Mouse (Mus musculus): ENCODE results near the gene Adcy1. TPM values are rescaled to one million over a fixed set of nuclear protein-coding genes. Genes with fewer than 3 reads are reported as not detected.
"Not testable (repeated sequence)": the region's sequence is repeated elsewhere in the genome, so short reads cannot be mapped to it uniquely, and the experiment has no call there.

The Adcy1 gene
- polyA plus RNA-seq, 1 experiment from 2014 or later: 1.1 TPM

DNA sequence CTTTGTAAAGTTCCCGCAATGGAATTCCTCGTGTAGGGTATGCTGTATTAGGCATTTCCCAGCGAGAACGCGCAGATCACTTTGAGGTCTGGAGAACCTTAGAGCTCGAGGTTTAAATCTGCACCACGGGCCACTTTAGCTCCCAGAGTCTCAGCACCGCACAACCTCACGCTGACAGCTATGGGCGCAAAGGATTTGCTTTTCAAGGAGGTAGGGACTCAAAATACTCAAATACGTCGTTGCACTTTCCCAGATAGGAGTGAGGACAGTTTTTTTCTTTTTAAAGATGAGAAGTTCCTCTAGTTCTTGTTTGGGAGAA lies 151.0 kb downstream of the Adcy1 start:
- H3K36me3 ChIP-seq: peaks cover 7% of the 10 kb centered on the region
- peaks cover 52% of the 10 kb centered on the region for H3K4me1 ChIP-seq
- no peak for ATAC-seq (ENCODE audit: insufficient number of reproducible peaks, low FRiP score, low TSS enrichment, low read depth)
- H3K9me3 ChIP-seq (replicated peaks): no peaks in the 10 kb centered on the region
- no peaks in the 10 kb centered on the region for H3K27me3 ChIP-seq
- peak overlapping the region; percentile 82 for H3K4me2 ChIP-seq (replicated peaks)
- no peak overlapping the region for H3K9ac ChIP-seq
- H3K27ac ChIP-seq (replicated peaks): peak overlapping the region; percentile 86
- H3K4me3 ChIP-seq (replicated peaks): peak overlapping the region; percentile 73
- WGBS: under 1% methylated on average over 12 of the region's 12 CpGs

DNA sequence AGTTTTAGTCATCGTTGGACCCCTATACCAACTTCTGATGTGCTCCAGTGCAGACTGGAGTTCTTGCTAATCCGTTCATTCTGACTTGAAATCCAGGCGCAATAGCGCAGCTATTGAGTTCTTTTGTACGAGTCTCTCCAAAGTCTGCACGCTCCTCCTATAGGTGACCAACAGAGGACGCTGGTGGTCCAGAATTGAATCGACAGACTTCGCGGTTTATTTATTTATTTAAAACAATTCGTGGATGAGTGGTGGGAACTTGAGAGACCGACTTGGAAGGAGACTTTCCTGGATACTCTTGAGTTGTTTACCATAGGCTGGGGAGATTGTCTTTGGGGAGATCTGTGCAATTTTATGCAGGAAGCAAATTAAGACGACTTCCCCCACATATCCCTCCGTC lies 151.5 kb downstream of the Adcy1 start:
- ATAC-seq (ENCODE audit: insufficient number of reproducible peaks, low FRiP score, low TSS enrichment, low read depth): no peak
- peak overlapping the region; percentile 82 for H3K4me2 ChIP-seq (replicated peaks)
- WGBS: 6% methylated on average over 14 of the region's 14 CpGs
- no peaks in the 10 kb centered on the region for H3K9me3 ChIP-seq (replicated peaks)
- H3K36me3 ChIP-seq: peaks cover 2% of the 10 kb centered on the region; the same call in 1 of the 2 replicates
- H3K9ac ChIP-seq: no peak overlapping the region
- H3K27me3 ChIP-seq: no peaks in the 10 kb centered on the region
- H3K27ac ChIP-seq (replicated peaks): no peak overlapping the region
- H3K4me3 ChIP-seq (replicated peaks): peak overlapping the region; percentile 73
- peaks cover 52% of the 10 kb centered on the region for H3K4me1 ChIP-seq

DNA sequence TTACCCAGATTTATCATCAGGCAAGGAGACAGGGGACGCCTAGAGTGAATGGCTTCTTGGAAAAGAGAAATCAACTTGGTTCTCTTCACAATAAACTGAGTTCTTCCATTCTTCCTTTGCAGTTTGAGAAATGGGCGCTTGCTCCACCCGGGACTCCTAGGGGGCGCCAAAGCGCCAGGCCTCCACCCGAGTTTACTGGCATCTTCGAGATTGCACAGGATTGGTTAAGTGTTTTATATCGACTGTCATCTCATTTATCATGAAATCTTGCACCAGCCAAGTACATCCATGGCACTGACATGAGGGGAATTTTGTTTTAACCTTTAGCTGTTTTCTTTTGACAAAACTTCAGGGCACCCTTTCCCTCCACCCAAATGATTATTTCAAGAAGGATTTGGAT lies 152.4 kb downstream of the Adcy1 start:
- H3K27ac ChIP-seq (replicated peaks): no peak overlapping the region
- 5% methylated on average over 8 of the region's 8 CpGs for WGBS

DNA sequence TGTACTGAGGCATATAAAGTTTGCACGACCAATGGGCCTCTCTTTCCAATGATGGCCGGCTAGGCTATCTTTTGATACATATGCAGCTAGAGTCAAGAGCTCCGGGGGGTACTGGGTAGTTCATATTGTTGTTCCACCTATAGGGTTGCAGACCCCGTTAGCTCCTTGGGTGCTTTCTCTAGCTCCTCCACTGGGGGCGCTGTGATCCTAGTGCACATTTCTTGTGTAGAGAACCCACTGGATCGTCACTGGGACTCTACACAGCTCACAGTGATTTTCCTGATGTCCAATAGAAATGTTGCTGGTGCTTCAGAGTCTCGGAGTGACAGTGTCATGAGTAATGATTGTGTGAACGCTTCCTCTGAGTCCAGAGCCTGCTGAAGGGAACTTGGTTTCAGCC lies 158.5 kb downstream of the Adcy1 start:
- not testable (repeated sequence) for H3K4me1 ChIP-seq; H3K4me3 ChIP-seq (replicated peaks); H3K36me3 ChIP-seq; H3K9me3 ChIP-seq (replicated peaks); H3K27me3 ChIP-seq; H3K27ac ChIP-seq (replicated peaks); H3K4me2 ChIP-seq (replicated peaks); H3K9ac ChIP-seq; ATAC-seq (ENCODE audit: insufficient number of reproducible peaks, low FRiP score, low TSS enrichment, low read depth)
- 72% methylated on average over 8 of the region's 8 CpGs for WGBS

More for the DNA sequence above, 152.4 kb downstream of the Adcy1 start:
- Histone ChIP-seq H3K4me3 (replicated peaks) (no peak overlapping the region), H3K27me3 (no peaks in the 10 kb centered on the region), H3K4me1 (peaks cover 44% of the 10 kb centered on the region), H3K9ac (no peak overlapping the region), H3K36me3 (no peaks in the 10 kb centered on the region), H3K9me3 (replicated peaks) (no peaks in the 10 kb centered on the region), H3K4me2 (replicated peaks) (no peak overlapping the region)
- no peak for ATAC-seq (ENCODE audit: insufficient number of reproducible peaks, low FRiP score, low TSS enrichment, low read depth)

DNA sequence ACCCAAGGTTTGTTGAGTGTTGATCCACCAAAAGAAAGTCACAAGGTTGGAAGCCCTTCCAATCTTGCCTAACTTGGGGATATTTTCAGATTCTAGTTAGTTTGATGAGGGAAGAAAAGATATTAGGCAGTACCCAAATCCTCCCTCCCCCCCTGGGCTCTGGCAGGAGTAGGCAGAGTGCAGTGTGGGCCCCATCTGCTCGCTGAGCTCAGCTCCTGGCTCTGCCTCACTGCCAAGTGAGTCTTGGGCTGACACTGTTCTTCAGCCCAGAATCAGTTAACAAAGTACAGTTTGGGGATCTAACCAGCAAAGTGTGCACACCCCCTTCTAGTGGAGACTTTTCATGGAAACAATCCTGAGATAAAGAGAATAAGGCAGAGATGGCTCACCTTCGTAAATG lies 162.9 kb downstream of the Adcy1 start:
- 46% methylated on average over 2 of the region's 2 CpGs for WGBS
- Histone ChIP-seq H3K27ac (replicated peaks) (peak overlapping the region; percentile 68), H3K9ac (no peak overlapping the region), H3K4me3 (replicated peaks) (no peak overlapping the region), H3K4me2 (replicated peaks) (no peak overlapping the region), H3K36me3 (no peaks in the 10 kb centered on the region), H3K9me3 (replicated peaks) (no peaks in the 10 kb centered on the region), H3K27me3 (no peaks in the 10 kb centered on the region), H3K4me1 (peaks cover 13% of the 10 kb centered on the region)
- ATAC-seq (ENCODE audit: insufficient number of reproducible peaks, low FRiP score, low TSS enrichment, low read depth): no peak

DNA sequence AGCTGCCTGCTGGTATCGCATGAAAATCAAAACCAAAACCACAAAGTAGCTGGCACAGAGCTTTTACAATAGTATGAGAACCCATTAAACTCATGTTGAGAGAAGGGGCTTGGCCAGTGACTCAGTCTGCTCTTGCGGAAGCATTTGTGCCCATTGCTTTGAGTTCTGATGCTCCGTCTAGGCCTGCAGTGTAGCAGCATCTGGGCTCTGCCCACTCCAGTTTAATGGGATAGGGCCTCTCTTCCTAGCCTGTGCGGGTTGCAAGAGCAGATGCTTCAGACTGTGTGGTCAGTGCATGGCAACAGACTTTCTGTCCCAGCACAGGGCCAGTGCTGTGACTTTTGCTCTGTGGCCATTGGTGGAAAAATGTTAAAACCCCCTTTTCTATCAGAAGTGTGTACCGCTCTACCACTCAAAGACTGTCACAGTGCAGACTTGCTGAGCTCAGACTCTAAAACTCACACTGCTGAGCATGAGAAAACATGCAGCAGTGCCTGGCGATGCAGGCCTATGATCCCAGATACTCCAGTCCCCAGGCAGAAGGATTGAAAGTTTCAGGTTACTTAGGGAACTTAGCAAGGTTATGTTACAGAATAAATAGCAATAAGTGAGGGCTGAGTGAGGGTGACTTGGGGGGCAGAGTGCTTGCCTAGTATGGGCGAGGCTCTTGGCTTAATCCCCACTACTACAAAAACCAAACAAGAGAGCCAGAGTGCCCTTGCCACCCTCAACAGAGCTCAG lies 163.7 kb downstream of the Adcy1 start:
- no peak overlapping the region for H3K9ac ChIP-seq
- peaks cover 13% of the 10 kb centered on the region for H3K4me1 ChIP-seq
- ATAC-seq (ENCODE audit: insufficient number of reproducible peaks, low FRiP score, low TSS enrichment, low read depth): peak; percentile 59; the same call in 1 of the 2 replicates
- H3K4me2 ChIP-seq (replicated peaks): no peak overlapping the region
- H3K4me3 ChIP-seq (replicated peaks): no peak overlapping the region
- no peaks in the 10 kb centered on the region for H3K27me3 ChIP-seq
- H3K36me3 ChIP-seq: no peaks in the 10 kb centered on the region
- WGBS: 63% methylated on average over 7 of the region's 7 CpGs
- H3K9me3 ChIP-seq (replicated peaks): no peaks in the 10 kb centered on the region
- peak overlapping the region; percentile 68 for H3K27ac ChIP-seq (replicated peaks)

DNA sequence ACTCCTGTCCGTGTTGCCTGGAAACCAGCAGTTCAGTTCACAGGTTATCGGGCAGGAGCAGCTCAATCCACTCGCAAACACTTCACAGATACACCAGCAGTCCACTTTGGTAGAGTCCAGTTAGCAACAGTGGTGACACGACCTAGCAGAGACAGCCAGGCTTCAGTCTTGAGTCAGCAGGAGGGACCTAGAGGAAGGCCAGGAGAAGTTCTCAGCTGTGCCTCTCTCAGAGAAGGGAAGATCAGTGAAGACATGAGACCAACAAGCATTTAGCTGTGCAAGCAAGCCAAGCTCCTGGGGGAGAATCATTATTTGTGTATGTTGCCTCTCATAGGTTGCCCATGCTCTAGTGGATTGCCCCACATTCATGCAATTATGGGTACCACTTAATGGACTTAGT lies 164.8 kb downstream of the Adcy1 start:
- Histone ChIP-seq H3K36me3 (no peaks in the 10 kb centered on the region), H3K4me3 (replicated peaks) (no peak overlapping the region), H3K9me3 (replicated peaks) (no peaks in the 10 kb centered on the region), H3K27me3 (no peaks in the 10 kb centered on the region), H3K27ac (replicated peaks) (peak overlapping the region; percentile 24; the same call in 1 of the 2 replicates), H3K4me1 (peaks cover 13% of the 10 kb centered on the region), H3K4me2 (replicated peaks) (no peak overlapping the region), H3K9ac (no peak overlapping the region)
- no peak for ATAC-seq (ENCODE audit: insufficient number of reproducible peaks, low FRiP score, low TSS enrichment, low read depth)
- 86% methylated on average over 4 of the region's 4 CpGs for WGBS

Other genes starting within 250 kb of the Adcy1 start
- gene Gm11983, start 225.8 kb upstream of the Adcy1 start, polyA plus RNA-seq (2015; fragmentation: Nextera tagmentation; extraction: Ambion mirVana): not detected in 2 replicates
- gene Gm11985, start 125.1 kb downstream of the Adcy1 start, polyA plus RNA-seq (2015; fragmentation: Nextera tagmentation; extraction: Ambion mirVana): not detected in 2 replicates
- gene Igfbp1, start 134.3 kb downstream of the Adcy1 start, polyA plus RNA-seq (2015; fragmentation: Nextera tagmentation; extraction: Ambion mirVana): 0.39 and 0.50 TPM in 2 replicates
- 194 and 212 TPM in 2 replicates for gene Igfbp3, start 150.4 kb downstream of the Adcy1 start, polyA plus RNA-seq (2015; fragmentation: Nextera tagmentation; extraction: Ambion mirVana)

Data from embryonic facial prominence, embryonic 15.5 days (tissue).